Mouse (Mus musculus) thymus, postnatal 0 days (tissue): Measurements from ENCODE around the gene Cyp4f16. TPM values are rescaled to one million over a fixed set of nuclear protein-coding genes. Genes with fewer than 3 reads are reported as not detected.
A peak's percentile ranks its signal among the peaks of the same experiment; 100 is the strongest.
"Not testable (repeated sequence)": the region's sequence is repeated elsewhere in the genome, so short reads cannot be mapped to it uniquely, and the experiment has no call there.

Source experiments
- DNase-seq: peaks from one replicate; pipeline ENCODE4 v3.0.0-alpha.2; 2015; ENCODE audit warnings: low spot score
- polyA plus RNA-seq: library from polyadenylated mRNA; unstranded; fragments of >200 nt; fragmentation: Nextera tagmentation; extraction: Ambion mirVana; gene quantifications from 2 replicates; pipeline ENCODE4 v1.2.1, GENCODE M21; 2015

Gene Cyp4f16
- polyA plus RNA-seq = 5.6 and 6.3 TPM in 2 replicates

DNA sequence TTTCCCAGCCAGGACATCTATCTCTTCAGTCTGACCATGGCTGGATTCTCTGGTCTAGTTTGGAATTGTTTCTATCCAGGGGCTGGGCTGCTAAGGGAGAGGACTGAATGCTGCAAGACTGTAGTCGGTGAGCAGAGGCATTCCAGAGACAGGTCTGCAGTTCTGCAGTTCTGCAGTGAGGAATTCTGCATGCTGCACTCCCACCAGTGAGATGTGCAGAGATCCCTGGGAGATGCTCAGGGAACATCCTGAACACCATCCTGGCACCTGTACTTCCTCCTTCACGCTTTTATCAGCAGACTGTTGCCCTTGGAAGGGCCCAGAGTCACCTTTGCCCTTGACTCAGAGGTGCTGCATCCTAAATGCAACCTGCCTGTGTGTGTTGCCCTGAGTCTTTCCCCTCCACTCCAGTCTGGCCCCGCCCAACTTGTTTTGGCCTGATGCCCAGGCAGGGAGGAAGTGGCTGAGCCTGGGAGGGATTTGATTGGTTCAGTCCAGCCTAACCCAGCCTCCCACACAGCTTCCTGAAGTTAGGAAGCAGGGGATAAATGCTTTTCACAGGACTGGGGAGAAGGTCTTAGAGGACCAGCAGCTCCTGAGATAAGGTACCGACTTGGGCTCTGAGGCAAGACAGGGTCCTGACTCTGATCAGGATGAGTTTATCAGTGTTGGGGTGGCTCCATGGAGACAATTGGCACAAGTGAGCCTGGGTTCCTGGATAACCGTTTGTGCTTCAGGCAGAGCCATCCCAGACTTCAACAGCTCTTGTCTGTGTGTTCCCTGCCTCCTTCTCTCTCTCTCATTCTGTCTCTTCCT is at the start of gene Cyp4f16:
Gene Cyp4f16 (plus strand): TSS at position 508 of the 816 bp plus-strand sequence.
- DNase-seq = peak; percentile 25

DNA sequence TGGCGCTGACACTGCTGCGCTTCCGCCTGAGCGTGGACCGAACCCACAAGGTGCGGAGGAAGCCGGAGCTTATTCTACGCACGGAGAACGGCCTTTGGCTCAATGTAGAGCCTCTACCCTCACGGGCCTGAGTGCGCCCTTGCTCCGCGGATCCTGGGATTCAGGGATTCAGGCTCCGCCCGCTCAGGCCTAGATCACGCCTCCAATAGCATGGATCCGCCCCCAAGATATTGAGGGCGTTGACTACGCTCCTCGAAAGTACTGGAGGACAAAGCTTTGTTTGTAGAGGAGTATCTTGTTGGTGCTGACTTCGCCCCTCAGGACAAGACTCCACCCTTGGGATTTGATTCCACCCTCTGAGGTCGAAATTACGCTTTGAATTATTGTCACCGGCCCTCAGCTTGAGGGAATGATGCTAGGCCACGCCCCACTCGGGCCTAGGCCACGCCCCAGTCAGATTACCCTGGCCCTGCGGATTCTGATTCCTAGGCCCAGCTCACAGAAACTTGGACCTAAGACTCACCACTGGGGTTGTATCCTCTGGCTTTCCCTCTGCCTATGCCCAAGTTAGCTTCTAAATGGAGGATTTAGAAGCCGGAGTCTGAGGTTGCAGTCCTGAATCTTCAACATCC is 43.9 kb upstream of the Cyp4f16 start:
- DNase-seq = no peak

DNA sequence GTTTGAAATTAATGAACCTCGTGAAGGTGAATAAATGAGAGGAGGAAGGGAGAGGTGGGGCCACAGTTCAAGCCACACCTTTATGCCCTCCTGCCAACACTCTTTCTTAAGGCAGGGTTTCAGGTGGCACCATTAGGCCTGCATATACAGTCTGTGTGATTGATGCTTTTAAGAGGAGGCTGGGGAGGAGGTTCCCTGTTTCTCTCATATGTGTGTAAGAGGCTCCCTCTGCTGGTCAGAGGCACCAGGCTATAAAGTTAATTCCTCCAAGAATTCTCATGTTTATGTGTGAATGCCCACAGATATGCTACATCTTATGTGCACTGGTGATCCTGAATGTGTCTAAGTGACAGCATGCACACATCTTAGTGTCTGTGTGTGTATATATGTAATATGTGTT is 41.8 kb upstream of the Cyp4f16 start:
- DNase-seq = peak; percentile 81

DNA sequence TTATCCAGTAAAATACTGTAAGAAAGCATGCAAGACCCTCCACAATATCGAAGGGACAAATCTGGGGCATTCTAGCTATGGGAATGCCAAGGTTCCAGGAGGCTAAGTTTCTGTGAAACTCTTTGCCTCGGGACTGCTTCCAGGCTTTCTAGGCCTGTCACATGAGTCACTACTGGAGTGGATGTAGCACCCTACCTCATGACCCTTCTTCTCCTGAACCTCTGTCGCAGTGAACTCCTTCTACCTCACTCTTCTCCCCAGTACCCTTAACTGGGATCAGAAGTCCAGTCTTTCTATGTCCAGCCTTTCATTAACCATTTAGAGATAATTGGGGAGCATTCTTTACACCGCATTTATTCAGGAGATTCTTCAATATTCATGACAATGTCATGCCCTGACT is 35.8 kb upstream of the Cyp4f16 start:
- DNase-seq = not testable (repeated sequence)

DNA sequence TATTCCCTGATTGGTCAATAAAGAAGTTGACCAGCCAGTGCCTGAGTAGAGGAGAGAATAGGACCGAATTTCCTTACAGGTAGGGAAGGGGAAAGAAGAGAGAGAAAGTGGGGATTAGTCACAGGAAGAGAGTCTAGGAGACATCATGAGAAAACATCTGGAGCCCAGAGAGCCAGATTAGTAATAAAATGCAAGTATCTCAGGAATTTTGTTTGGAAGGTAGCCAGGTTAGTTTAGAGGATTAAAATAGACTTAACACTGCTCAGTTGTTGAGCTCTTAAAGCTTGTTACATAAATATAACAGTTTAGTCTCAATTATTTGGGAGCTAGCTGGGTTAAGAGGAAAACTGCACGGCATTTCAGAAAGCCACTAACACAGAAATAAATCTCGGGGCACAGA is 35.3 kb upstream of the Cyp4f16 start:
- DNase-seq = no peak

DNA sequence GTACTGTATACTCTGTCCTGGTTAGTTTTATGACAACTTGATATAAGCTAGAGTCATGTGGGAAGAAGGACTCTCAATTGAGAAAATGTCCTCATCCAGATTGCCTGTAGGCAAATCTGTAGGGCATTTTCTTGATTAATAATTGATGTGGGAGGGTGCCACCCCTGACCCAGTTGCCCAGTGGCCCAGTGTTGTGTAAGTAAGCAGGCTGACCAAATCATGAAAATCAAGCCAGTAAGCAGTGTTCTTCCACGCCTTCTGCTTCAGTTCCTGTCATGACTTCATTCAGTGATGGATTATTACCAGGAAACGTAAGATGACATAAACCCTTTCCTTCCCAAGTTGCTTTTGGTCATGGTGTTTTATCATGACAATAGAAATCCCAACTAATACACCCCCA is 33.2 kb upstream of the Cyp4f16 start:
- DNase-seq = no peak

DNA sequence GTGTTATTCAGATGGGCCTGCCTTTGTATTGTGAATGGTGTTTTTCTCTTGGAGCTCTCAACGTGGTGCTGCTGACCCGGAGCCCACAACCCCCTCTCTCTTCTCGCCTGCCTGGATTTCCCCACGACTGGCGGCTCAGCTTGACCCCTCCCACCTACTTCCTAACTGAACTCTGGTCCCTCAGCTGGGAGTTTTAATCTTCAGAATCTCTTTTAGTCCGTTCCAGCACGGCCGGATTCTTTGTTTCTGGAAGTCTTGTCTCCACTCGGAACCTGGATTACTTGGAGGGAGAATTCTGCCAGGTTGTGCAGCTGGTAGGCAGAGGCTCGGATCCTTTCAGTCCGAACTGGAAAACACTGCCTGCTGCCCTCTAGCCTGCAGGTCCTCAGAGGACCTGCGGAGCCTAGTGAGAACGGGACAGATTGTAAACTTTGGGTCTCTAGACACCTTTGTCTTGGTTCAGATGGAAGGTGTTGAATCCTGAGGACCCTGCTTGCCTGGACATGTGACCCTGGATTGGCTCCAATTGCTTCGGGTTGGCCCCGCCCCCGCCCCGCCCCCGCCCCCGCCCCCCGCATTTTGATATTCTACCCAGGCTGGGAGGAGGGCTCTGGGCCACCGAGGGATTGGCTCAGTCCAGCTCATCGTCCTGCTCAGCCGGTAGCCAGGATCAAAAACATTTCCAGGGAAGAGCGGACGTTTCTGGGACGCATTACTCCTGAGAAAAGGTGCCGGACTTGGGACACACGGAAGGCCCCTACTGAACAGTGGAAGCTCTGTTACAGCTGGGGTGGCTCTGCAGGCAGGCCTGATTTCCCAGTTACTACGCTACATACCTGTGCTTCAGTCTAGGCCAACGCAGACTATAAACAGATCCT is 30.3 kb upstream of the Cyp4f16 start, which contains the start of gene Cyp4f17:
Gene Cyp4f17 (plus strand): TSS at position 200 of the 878 bp plus-strand sequence.
- peak; percentile 13 for DNase-seq

- no peak for DNase-seq
Measured at GRCm38 (mm10) chr17:32506729-32507245, 29.6 kb upstream of the Cyp4f16 start.

DNA sequence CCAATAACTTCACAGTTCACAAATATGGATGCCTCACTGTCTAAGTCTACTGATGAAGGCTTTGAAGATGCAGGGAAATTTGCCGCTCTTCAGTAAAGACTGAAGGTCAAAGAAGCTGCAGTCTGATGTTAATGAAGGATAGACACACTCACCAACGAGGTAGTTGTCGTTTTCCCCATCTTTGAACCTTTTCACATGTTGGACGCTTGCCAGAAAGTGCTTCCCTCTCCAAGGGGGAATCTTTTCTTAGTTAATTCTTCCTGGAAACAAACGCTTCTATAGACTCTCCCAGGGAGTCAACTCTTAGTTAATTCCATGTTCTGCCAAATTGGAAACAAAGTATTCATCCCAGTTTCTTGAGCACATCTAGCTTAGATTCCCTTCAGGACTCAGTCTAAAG is 20.2 kb upstream of the Cyp4f16 start:
- no peak for DNase-seq

DNA sequence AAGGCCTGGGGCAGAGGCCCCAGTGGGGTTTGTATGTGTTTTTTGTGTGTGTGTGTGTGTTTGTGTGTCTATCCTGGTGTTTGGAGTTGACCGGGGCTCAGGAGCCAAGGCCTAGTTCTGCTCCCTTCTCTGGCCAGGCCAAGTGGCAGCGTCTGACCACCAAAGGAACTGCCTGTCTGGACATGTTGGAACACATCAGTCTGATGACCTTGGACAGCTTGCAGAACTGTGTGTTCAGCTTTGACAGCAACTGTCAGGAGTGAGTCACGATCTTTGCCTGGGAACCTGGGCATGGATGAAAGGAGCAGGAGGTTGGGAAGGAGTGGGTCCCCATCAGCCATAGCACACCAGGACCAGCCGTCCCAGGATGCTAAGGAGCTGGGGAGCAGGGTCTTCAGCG is 14.4 kb upstream of the Cyp4f16 start:
- DNase-seq = no peak

DNA sequence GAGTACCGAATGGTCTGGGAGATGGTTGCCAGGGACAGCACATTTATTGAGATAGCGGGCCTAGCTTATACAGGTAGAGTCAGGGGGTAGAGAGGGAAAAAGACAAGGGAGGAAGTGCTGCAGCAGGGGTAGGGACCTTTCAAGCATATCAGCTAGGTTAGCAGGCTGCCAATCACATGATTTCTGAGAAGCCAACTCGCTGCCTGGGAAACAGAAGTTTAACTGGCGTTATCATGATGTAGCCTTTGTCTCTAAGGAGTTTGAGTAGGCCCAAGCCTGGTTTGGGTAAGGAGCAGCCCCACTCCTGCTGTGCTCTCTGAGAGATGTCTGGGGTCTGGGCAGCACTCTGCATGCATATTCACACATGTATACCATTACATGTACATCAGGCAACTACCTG is 14.0 kb upstream of the Cyp4f16 start:
- DNase-seq = no peak

- DNase-seq = no peak
Measured at GRCm38 (mm10) chr17:32522816-32523215, 13.5 kb upstream of the Cyp4f16 start.

GRCm38 (mm10) chr17:32523895-32524294 is 12.5 kb upstream of the Cyp4f16 start:
- peak; percentile 47 for DNase-seq

DNA sequence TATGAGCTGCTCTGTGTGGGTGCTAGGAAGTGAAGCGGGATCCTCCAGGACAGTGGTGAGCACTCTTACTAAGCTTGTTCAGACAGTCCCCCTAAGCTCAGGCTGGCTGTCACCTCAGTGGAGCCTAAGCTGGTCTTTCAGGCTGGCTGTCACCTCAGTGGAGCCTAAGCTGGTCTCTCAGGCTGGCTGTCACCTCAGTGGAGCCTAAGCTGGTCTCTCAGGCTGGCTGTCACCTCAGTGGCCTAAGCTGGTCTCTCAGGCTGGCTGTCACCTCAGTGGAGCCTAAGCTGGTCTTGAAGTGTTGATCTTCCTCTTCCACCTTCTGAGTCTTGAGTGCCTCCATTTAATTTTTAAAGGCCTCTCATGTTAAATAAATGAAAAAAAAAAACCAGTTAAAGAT is 10.0 kb upstream of the Cyp4f16 start:
- DNase-seq = not testable (repeated sequence)

DNA sequence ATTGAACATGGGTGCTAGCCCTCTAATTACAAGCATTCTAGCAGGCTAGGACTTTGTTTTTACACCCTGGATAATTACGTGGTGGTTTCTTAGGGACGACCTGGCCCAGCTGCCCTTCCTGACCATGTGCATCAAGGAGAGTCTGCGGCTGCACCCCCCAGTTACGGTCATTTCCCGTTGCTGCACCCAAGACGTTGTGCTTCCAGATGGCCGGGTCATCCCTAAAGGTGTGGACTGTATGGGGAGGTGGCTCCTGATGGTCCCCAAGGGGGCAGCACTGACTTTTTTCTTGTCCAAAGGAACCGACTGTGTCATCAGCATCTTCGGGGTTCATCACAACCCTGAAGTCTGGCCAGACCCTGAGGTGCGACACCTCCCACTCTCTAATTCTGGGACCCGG is 8.6 kb upstream of the Cyp4f16 start:
- no peak for DNase-seq

DNA sequence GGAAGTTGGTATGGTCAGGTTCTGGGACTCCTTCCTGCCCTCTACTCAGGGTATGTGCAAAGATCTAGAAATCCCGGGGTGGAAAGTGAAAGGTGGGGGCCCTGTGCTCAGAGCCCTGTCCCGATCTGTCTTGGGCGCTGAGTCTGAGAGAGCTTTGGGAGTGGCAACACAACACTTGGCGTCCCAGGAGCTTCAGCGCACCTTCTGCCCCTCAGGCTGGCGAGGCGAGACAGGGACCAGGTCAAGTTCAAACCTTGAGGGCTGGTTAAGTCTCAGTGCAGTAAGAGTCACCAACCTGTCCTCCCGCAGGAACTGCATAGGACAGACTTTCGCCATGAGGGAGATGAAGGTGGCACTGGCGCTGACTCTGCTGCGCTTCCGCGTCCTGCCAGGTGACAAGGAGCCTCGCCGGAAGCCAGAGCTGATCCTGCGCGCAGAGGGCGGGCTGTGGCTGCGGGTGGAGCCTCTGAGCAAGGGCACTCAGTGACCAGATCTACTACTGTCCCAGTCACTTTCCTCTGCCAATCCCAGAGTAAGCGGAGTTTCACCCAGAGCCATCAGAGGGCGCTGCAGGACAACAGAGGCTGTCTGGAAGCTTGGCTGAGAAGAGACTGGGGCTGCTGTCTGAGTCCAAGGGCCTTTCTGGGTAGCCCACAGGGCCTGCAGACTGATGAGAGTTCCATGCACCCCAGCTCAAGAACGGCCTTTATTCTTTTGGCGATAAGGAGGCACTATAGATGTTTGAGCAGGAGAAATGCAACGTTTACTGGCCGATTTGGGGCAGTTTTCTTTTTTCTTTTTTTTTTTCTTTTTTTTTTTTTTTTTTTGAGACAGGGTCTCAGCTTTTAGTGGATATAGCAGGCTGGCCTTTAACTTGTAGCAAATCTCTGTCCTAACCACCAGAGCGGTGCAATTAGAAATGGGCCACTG is 7.7 kb upstream of the Cyp4f16 start:
- DNase-seq = peak; percentile 92

- DNase-seq = peak; percentile 73
Measured at GRCm38 (mm10) chr17:32532356-32532755, 4.0 kb upstream of the Cyp4f16 start.

DNA sequence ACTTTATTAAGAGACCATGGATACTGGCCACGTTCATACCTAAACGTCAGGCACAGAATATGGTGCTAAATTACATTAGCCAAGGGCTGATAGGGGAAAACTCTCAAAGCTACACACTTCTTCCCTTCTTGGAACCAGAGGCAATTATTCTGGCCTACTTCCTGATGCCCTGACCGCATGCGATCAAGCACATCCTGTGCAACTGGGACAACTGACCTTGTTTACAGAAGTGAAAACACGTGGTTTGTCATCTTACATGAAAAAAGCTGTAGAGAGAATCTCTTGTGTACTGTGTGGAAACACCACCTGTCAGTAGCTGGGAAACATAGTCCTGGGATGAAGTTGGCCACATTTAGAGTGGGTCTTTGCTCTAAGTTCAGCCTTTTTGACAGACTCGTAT is 2.3 kb upstream of the Cyp4f16 start:
- DNase-seq = peak; percentile 30

- DNase-seq = no peak
Measured at GRCm38 (mm10) chr17:32536867-32537250, 501 bp downstream of the Cyp4f16 start.

GRCm38 (mm10) chr17:32544792-32545191 is 8.4 kb downstream of the Cyp4f16 start:
- not testable (repeated sequence) for DNase-seq
